Comparison of ENCODE assay signal across 12 mouse cellular contexts in the genomic region with DNA sequence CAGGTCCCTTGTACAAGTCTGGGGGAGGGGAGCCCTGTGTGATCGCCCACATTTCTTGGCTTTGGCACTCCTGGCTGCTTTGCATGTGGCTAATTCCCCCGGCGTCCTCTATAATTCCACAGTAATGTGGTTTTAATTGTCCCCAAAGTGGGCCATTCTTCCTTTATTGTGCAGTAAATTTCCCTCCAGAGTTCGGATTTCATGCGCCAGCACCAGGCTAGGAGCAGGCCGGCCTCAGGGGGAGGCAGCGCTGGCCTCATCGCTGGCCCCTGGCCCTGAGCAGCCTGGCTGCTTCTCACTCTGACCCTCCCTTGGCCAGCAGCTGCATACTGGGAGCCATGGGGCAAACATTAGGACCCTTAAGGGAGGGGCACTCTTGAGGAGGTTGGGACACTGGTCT.
DNase-seq lines count a peak whose midpoint lies in the region; ATAC-seq and TF ChIP-seq lines count a peak whose summit lies in the region.
"Had no signal": no experiment of that assay in that cellular context is flagged by ENCODE, and none has a peak within 500 bp of the region (broad histone marks: within the 10 kb centered on the region; RNA-seq: fewer than 3 reads in every experiment).

No protein-coding gene starts in this region.

- ATAC-seq in forebrain, embryonic 12.5 days (ENCODE audit: low FRiP score) = no peak
- no peak; the same call in 1 of the 2 replicates for ATAC-seq in forebrain, postnatal 0 days
- ATAC-seq in midbrain, embryonic 16.5 days = 0 out of 2 replicates have a peak, but pooled peaks have one; percentile 28
- no peak for ATAC-seq in midbrain, embryonic 14.5 days (ENCODE audit: low FRiP score, low TSS enrichment)
- 0 out of 2 replicates have a peak, but pooled peaks have one; percentile 10 for ATAC-seq in hindbrain, postnatal 0 days

- H3K4me1 ChIP-seq in forebrain, embryonic 12.5 days = peaks cover 23% of the 10 kb centered on the region
- no peaks in the 10 kb centered on the region for H3K4me1 ChIP-seq in forebrain, postnatal 0 days (ENCODE audit: insufficient read depth)
- peaks cover 4% of the 10 kb centered on the region; the same call in 1 of the 2 replicates for H3K4me1 ChIP-seq in midbrain, embryonic 16.5 days (ENCODE audit: control insufficient read depth, insufficient read depth, low read length)
- 0 out of 2 replicates have a peak, but pooled peaks cover 7% of the 10 kb centered on the region for H3K4me1 ChIP-seq in midbrain, embryonic 14.5 days (ENCODE audit: control insufficient read depth, insufficient read depth, low read length)
- H3K4me1 ChIP-seq in hindbrain, postnatal 0 days (ENCODE audit: insufficient read depth, low read length) = 0 out of 2 replicates have a peak, but pooled peaks cover 7% of the 10 kb centered on the region

- no peak overlapping the region for H3K4me3 ChIP-seq in forebrain, embryonic 12.5 days (replicated peaks)
- H3K4me3 ChIP-seq in forebrain, postnatal 0 days (ENCODE audit: low read depth, low read length) = no peak overlapping the region
- H3K4me3 ChIP-seq in midbrain, embryonic 16.5 days (ENCODE audit: low read depth, low read length) = no peak overlapping the region
- no peak overlapping the region for H3K4me3 ChIP-seq in midbrain, embryonic 14.5 days (replicated peaks; ENCODE audit: low read depth, low read length)
- no peak overlapping the region for H3K4me3 ChIP-seq in hindbrain, postnatal 0 days (ENCODE audit: low read length)
- H3K4me3 ChIP-seq: lung, embryonic 15.5 days had no signal

- no peak for TF ChIP-seq CTCF in forebrain, postnatal 0 days (IDR thresholded peaks at IDR 0.05; ENCODE audit: low read depth)
- TF ChIP-seq CTCF in hindbrain, postnatal 0 days (IDR thresholded peaks at IDR 0.05; ENCODE audit: low read depth) = no peak

- no peak overlapping the region for H3K9ac ChIP-seq in forebrain, embryonic 12.5 days
- no peak overlapping the region for H3K9ac ChIP-seq in forebrain, postnatal 0 days
- no peak overlapping the region for H3K9ac ChIP-seq in midbrain, embryonic 16.5 days (ENCODE audit: low read depth, low read length)
- H3K9ac ChIP-seq in midbrain, embryonic 14.5 days (replicated peaks; ENCODE audit: low read length) = no peak overlapping the region
- H3K9ac ChIP-seq in hindbrain, postnatal 0 days (replicated peaks; ENCODE audit: low read length) = no peak overlapping the region
- H3K9ac ChIP-seq: lung, embryonic 15.5 days had no signal

- H3K9me3 ChIP-seq in forebrain, embryonic 12.5 days = no peaks in the 10 kb centered on the region
- H3K9me3 ChIP-seq in forebrain, postnatal 0 days (ENCODE audit: low read length) = no peaks in the 10 kb centered on the region
- no peaks in the 10 kb centered on the region for H3K9me3 ChIP-seq in midbrain, embryonic 16.5 days (replicated peaks; ENCODE audit: control insufficient read depth, low read length, poor library complexity, severe bottlenecking)
- no peaks in the 10 kb centered on the region for H3K9me3 ChIP-seq in midbrain, embryonic 14.5 days (ENCODE audit: control insufficient read depth, low read length)
- H3K9me3 ChIP-seq in hindbrain, postnatal 0 days (ENCODE audit: low read length) = no peaks in the 10 kb centered on the region
- H3K9me3 ChIP-seq: lung, embryonic 15.5 days had no signal

- no peak for DNase-seq in forebrain, postnatal 0 days
- no peak for DNase-seq in midbrain, embryonic 14.5 days
- peak; percentile 41 for DNase-seq in hindbrain, postnatal 0 days (ENCODE audit: low spot score)
- no peak for DNase-seq in testis, postnatal 14 days (ENCODE audit: low spot score)
- DNase-seq in ovary, postnatal 14 days (ENCODE audit: low spot score) = no peak
- no peak for DNase-seq in thymus, postnatal 25 days
- DNase-seq: kidney, adult 18-20 months; left cerebral cortex, postnatal 4 days; spleen, adult 18-20 months had no signal

- H3K27ac ChIP-seq in forebrain, embryonic 12.5 days = peak overlapping the region; percentile 36
- H3K27ac ChIP-seq in forebrain, postnatal 0 days (ENCODE audit: low read depth, low read length) = no peak overlapping the region
- no peak overlapping the region for H3K27ac ChIP-seq in midbrain, embryonic 16.5 days (ENCODE audit: low read length)
- H3K27ac ChIP-seq in midbrain, embryonic 14.5 days (replicated peaks; ENCODE audit: low read depth, low read length) = no peak overlapping the region
- H3K27ac ChIP-seq in hindbrain, postnatal 0 days = no peak overlapping the region
- H3K27ac ChIP-seq: lung, embryonic 15.5 days had no signal

- no peaks in the 10 kb centered on the region for H3K27me3 ChIP-seq in forebrain, embryonic 12.5 days
- H3K27me3 ChIP-seq in forebrain, postnatal 0 days (ENCODE audit: insufficient read depth, low read length) = no peaks in the 10 kb centered on the region
- no peaks in the 10 kb centered on the region for H3K27me3 ChIP-seq in midbrain, embryonic 16.5 days (ENCODE audit: control insufficient read depth, insufficient read depth, low read depth, low read length)
- no peaks in the 10 kb centered on the region for H3K27me3 ChIP-seq in midbrain, embryonic 14.5 days (ENCODE audit: control insufficient read depth, insufficient read depth, low read length)
- no peaks in the 10 kb centered on the region for H3K27me3 ChIP-seq in hindbrain, postnatal 0 days (ENCODE audit: insufficient read depth, low read length)

- H3K36me3 ChIP-seq in forebrain, embryonic 12.5 days (replicated peaks) = no peaks in the 10 kb centered on the region
- no peaks in the 10 kb centered on the region for H3K36me3 ChIP-seq in forebrain, postnatal 0 days (ENCODE audit: insufficient read depth)
- no peaks in the 10 kb centered on the region for H3K36me3 ChIP-seq in midbrain, embryonic 16.5 days (ENCODE audit: control insufficient read depth, insufficient read depth, low read length)
- H3K36me3 ChIP-seq in midbrain, embryonic 14.5 days (ENCODE audit: control insufficient read depth, insufficient read depth, low read length) = no peaks in the 10 kb centered on the region
- no peaks in the 10 kb centered on the region for H3K36me3 ChIP-seq in hindbrain, postnatal 0 days (ENCODE audit: insufficient read depth, low read length)
- H3K36me3 ChIP-seq: lung, embryonic 15.5 days had no signal

- WGBS in forebrain, embryonic 12.5 days = 44% methylated on average over 8 of the region's 8 CpGs
- WGBS in forebrain, postnatal 0 days = 25% methylated on average over 8 of the region's 8 CpGs
- 42% methylated on average over 8 of the region's 8 CpGs for WGBS in midbrain, embryonic 16.5 days
- WGBS in midbrain, embryonic 14.5 days = 43% methylated on average over 8 of the region's 8 CpGs
- WGBS in hindbrain, postnatal 0 days = 47% methylated on average over 8 of the region's 8 CpGs

- H3K4me2 ChIP-seq in forebrain, embryonic 12.5 days = no peak overlapping the region
- H3K4me2 ChIP-seq in forebrain, postnatal 0 days (ENCODE audit: low read depth) = no peak overlapping the region
- H3K4me2 ChIP-seq in midbrain, embryonic 16.5 days (ENCODE audit: low read length) = no peak overlapping the region
- H3K4me2 ChIP-seq in midbrain, embryonic 14.5 days (ENCODE audit: low read length) = no peak overlapping the region
- H3K4me2 ChIP-seq in hindbrain, postnatal 0 days (ENCODE audit: low read depth, low read length) = no peak overlapping the region
- H3K4me2 ChIP-seq: lung, embryonic 15.5 days had no signal

Comparison
In these comparisons a context has a peak if more than half of its experiments do, and no peak if none do; other contexts are left out.
1. ATAC-seq: peak in midbrain, embryonic 16.5 days (single experiment) and hindbrain, postnatal 0 days (single experiment); none in forebrain, embryonic 12.5 days (single experiment), forebrain, postnatal 0 days (single experiment) and midbrain, embryonic 14.5 days (single experiment).